Mouse (Mus musculus): ENCODE results near the gene Lamtor2. TPM values are rescaled to one million over a fixed set of nuclear protein-coding genes. Genes with fewer than 3 reads are reported as not detected.

Gene Lamtor2
- polyA plus RNA-seq, 1 experiment from 2014 or later: 179 TPM

- Histone ChIP-seq H3K36me3 (peaks cover 57% of the 10 kb centered on the region), H3K4me1 (replicated peaks) (peaks cover 84% of the 10 kb centered on the region), H3K4me2 (peak overlapping the region; percentile 98), H3K9ac (peak overlapping the region; percentile 61), H3K27ac (peak overlapping the region; percentile 70), H3K4me3 (peak overlapping the region; percentile 8; the same call in 1 of the 2 replicates), H3K27me3 (no peaks in the 10 kb centered on the region), H3K9me3 (no peaks in the 10 kb centered on the region)
- no peak for ATAC-seq (ENCODE audit: low FRiP score)
- 25% methylated on average over 9 of the region's 9 CpGs for WGBS
These were observed 14.4 kb downstream of the Lamtor2 start for GRCm38 (mm10) chr3:88538271-88539145.

GRCm38 (mm10) chr3:88537146-88537545 lies 15.7 kb downstream of the Lamtor2 start:
- Histone ChIP-seq H3K36me3 (peaks cover 57% of the 10 kb centered on the region), H3K4me3 (peak overlapping the region; percentile 95), H3K9me3 (no peaks in the 10 kb centered on the region), H3K27ac (peak overlapping the region; percentile 79; the same call in 1 of the 2 replicates), H3K4me2 (peak overlapping the region; percentile 98), H3K9ac (peak overlapping the region; percentile 100), H3K27me3 (no peaks in the 10 kb centered on the region), H3K4me1 (replicated peaks) (peaks cover 80% of the 10 kb centered on the region)
- WGBS: 71% methylated on average over 6 of the region's 6 CpGs
- ATAC-seq (ENCODE audit: low FRiP score): no peak

GRCm38 (mm10) chr3:88536103-88536930 lies 16.6 kb downstream of the Lamtor2 start:
- Histone ChIP-seq H3K36me3 (peaks cover 57% of the 10 kb centered on the region), H3K27me3 (no peaks in the 10 kb centered on the region)
- WGBS: 7% methylated on average over 57 of the region's 64 CpGs

GRCm38 (mm10) chr3:88535527-88535926 lies 17.3 kb downstream of the Lamtor2 start:
- H3K9me3 ChIP-seq: no peaks in the 10 kb centered on the region
- 22% methylated on average over 4 of the region's 4 CpGs for WGBS
- peak overlapping the region; percentile 100 for H3K9ac ChIP-seq
- H3K4me2 ChIP-seq: peak overlapping the region; percentile 98
- H3K36me3 ChIP-seq: peaks cover 51% of the 10 kb centered on the region
- H3K4me3 ChIP-seq: peak overlapping the region; percentile 95
- no peaks in the 10 kb centered on the region for H3K27me3 ChIP-seq
- H3K4me1 ChIP-seq (replicated peaks): peaks cover 65% of the 10 kb centered on the region
- no peak for ATAC-seq (ENCODE audit: low FRiP score)
- peak overlapping the region; percentile 79; the same call in 1 of the 2 replicates for H3K27ac ChIP-seq

More at GRCm38 (mm10) chr3:88536103-88536930, 16.6 kb downstream of the Lamtor2 start:
- peak overlapping the region; percentile 95 for H3K4me3 ChIP-seq
- H3K4me1 ChIP-seq (replicated peaks): peaks cover 71% of the 10 kb centered on the region
- H3K9me3 ChIP-seq: no peaks in the 10 kb centered on the region
- H3K27ac ChIP-seq: peak overlapping the region; percentile 79
- H3K4me2 ChIP-seq: peak overlapping the region; percentile 98
- ATAC-seq (ENCODE audit: low FRiP score): no peak
- H3K9ac ChIP-seq: peak overlapping the region; percentile 100

GRCm38 (mm10) chr3:88535005-88535404 lies 17.9 kb downstream of the Lamtor2 start:
- H3K9me3 ChIP-seq: no peaks in the 10 kb centered on the region
- H3K27me3 ChIP-seq: no peaks in the 10 kb centered on the region
- H3K36me3 ChIP-seq: peaks cover 46% of the 10 kb centered on the region
- peak overlapping the region; percentile 100 for H3K9ac ChIP-seq
- H3K27ac ChIP-seq: peak overlapping the region; percentile 79
- ATAC-seq (ENCODE audit: low FRiP score): no peak
- H3K4me2 ChIP-seq: peak overlapping the region; percentile 98
- WGBS: 11% methylated on average over 3 of the region's 3 CpGs
- peaks cover 65% of the 10 kb centered on the region for H3K4me1 ChIP-seq (replicated peaks)
- H3K4me3 ChIP-seq: peak overlapping the region; percentile 95

GRCm38 (mm10) chr3:88533706-88534105 lies 19.2 kb downstream of the Lamtor2 start:
- peaks cover 69% of the 10 kb centered on the region for H3K4me1 ChIP-seq (replicated peaks)
- H3K27ac ChIP-seq: peak overlapping the region; percentile 99
- no peak for ATAC-seq (ENCODE audit: low FRiP score)
- peaks cover 39% of the 10 kb centered on the region for H3K36me3 ChIP-seq
- H3K4me3 ChIP-seq: peak overlapping the region; percentile 95
- H3K9me3 ChIP-seq: no peaks in the 10 kb centered on the region
- peak overlapping the region; percentile 100 for H3K9ac ChIP-seq
- peak overlapping the region; percentile 98 for H3K4me2 ChIP-seq
- WGBS: 0% methylated on average over 4 of the region's 5 CpGs
- H3K27me3 ChIP-seq: no peaks in the 10 kb centered on the region

GRCm38 (mm10) chr3:88532689-88533511 lies 20.0 kb downstream of the Lamtor2 start:
- peak overlapping the region; percentile 100 for H3K9ac ChIP-seq
- H3K4me3 ChIP-seq: peak overlapping the region; percentile 95
- peaks cover 69% of the 10 kb centered on the region for H3K4me1 ChIP-seq (replicated peaks)
- peak overlapping the region; percentile 98 for H3K4me2 ChIP-seq
- under 1% methylated on average over 38 of the region's 40 CpGs for WGBS
- peak; percentile 36 for ATAC-seq (ENCODE audit: low FRiP score)
- H3K27me3 ChIP-seq: no peaks in the 10 kb centered on the region
- peaks cover 31% of the 10 kb centered on the region for H3K36me3 ChIP-seq
- H3K9me3 ChIP-seq: no peaks in the 10 kb centered on the region
- H3K27ac ChIP-seq: peak overlapping the region; percentile 99

GRCm38 (mm10) chr3:88532299-88532674 lies 20.6 kb downstream of the Lamtor2 start, which contains the start of gene Mex3a:
Mex3a (plus strand) TSS chr3:88532395.
- Histone ChIP-seq H3K4me2 (peak within 1 kb of the TSS; percentile 98), H3K9me3 (no peaks in the 10 kb centered on the region), H3K4me1 (replicated peaks) (peaks cover 69% of the 10 kb centered on the region), H3K36me3 (peaks cover 25% of the 10 kb centered on the region), H3K4me3 (peak within 1 kb of the TSS; percentile 95), H3K27ac (peak within 1 kb of the TSS; percentile 99), H3K27me3 (no peaks in the 10 kb centered on the region), H3K9ac (peak within 1 kb of the TSS; percentile 100)
- no peak for ATAC-seq (ENCODE audit: low FRiP score)
- WGBS: 1% methylated on average over 12 of the region's 31 CpGs

- H3K36me3 ChIP-seq: peaks cover 18% of the 10 kb centered on the region
- no peaks in the 10 kb centered on the region for H3K9me3 ChIP-seq
- H3K9ac ChIP-seq: peak overlapping the region; percentile 100
- peak overlapping the region; percentile 98 for H3K4me2 ChIP-seq
- ATAC-seq (ENCODE audit: low FRiP score): peak; percentile 87
- peak overlapping the region; percentile 95 for H3K4me3 ChIP-seq
- WGBS: under 1% methylated on average over 49 of the region's 63 CpGs
- H3K27me3 ChIP-seq: no peaks in the 10 kb centered on the region
- H3K27ac ChIP-seq: peak overlapping the region; percentile 99
- H3K4me1 ChIP-seq (replicated peaks): peaks cover 68% of the 10 kb centered on the region
These were observed 21.3 kb downstream of the Lamtor2 start for GRCm38 (mm10) chr3:88531348-88532298.

GRCm38 (mm10) chr3:88530082-88530864 lies 22.6 kb downstream of the Lamtor2 start:
- H3K27me3 ChIP-seq: no peaks in the 10 kb centered on the region
- H3K27ac ChIP-seq: peak overlapping the region; percentile 99
- H3K4me3 ChIP-seq: peak overlapping the region; percentile 95
- peak overlapping the region; percentile 100 for H3K9ac ChIP-seq
- H3K4me2 ChIP-seq: peak overlapping the region; percentile 98
- peaks cover 67% of the 10 kb centered on the region for H3K4me1 ChIP-seq (replicated peaks)
- peaks cover 6% of the 10 kb centered on the region; the same call in 1 of the 2 replicates for H3K36me3 ChIP-seq
- H3K9me3 ChIP-seq: no peaks in the 10 kb centered on the region
- no peak for ATAC-seq (ENCODE audit: low FRiP score)
- 8% methylated on average over 11 of the region's 11 CpGs for WGBS

Measured in hindbrain, embryonic 13.5 days (tissue).